Mouse (Mus musculus) adrenal gland, postnatal 25 days (tissue): ENCODE measurements at regions not wholly inside any gene's neighbourhood (a gene's known extent, or its start where the extent isn't known, plus 50 kb on each side); places are given as distances from the start of the nearest gene placed in this dataset.

Source experiments
- DNase-seq: peaks from one replicate; pipeline ENCODE4 v3.0.0; 2021; ENCODE audit warnings: mixed read lengths

GRCm38 (mm10) chr5:75472484-75472883, 102.2 kb upstream of the Kit start:
- no peak for DNase-seq

GRCm38 (mm10) chr5:75475414-75475813, 99.3 kb upstream of the Kit start:
- no peak for DNase-seq

GRCm38 (mm10) chr5:75478499-75478898, 96.2 kb upstream of the Kit start:
- DNase-seq, result no peak

DNA sequence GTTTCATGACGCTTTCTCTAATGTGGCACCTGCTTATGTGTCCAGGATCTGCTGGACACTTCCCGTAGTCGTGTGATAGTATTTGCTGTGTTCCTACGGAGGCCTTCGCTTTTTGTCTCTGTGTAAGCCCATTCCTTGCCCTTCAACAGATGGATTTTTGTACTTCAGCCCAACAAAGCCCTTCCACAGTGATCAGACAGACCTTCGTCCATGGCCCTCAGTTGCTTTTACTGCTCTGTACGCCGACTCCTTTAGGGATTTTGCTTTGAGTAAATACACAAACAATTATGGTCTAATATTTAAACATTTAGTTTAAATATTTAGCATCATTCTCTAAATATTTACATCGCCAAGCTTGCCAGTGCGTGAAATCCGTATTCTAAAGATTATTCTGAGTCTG, 95.6 kb upstream of the Kit start:
- no peak for DNase-seq

DNA sequence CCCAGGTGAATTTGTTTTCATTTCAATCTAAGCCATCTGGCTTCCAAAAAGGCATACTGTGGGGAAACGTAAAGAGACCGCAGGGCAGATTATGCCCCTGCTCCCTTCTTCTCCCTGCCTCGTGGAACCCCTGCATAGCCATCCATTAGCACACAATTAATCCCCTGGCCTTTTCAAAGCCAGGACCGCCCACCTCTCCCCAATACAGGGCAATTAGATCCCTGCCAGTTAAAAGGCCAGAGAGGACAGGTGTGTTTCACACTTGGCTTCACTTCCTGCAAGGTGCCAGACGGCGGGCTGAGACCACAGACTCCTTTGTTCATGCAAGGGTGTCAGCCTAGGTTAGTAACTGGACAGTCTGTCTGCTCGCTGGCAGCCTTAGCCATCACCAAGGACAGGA, 93.1 kb upstream of the Kit start:
- DNase-seq, result no peak

- DNase-seq, result no peak
Measured at GRCm38 (mm10) chr5:75484330-75484729, 90.4 kb upstream of the Kit start.

DNA sequence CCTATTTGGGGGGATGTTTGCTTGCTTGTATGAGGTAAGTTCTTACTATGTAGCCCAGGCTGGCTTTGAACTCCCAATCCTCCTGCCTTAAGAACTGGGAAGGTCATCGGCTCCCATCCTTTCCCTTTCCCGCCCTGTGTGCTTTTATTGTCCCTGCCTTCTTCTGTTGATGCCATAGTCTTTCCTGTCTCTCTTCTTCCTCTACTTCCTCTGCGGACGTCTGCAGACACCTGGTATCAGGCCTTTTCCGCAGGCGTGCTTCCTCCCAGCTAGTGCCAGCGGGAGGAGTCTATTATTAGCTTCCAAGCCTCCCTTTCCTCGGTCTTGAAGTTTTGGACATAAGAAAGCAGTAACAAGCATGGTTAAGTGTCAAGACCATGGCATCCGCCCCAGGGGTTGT, 83.9 kb upstream of the Kit start:
- no peak for DNase-seq

DNA sequence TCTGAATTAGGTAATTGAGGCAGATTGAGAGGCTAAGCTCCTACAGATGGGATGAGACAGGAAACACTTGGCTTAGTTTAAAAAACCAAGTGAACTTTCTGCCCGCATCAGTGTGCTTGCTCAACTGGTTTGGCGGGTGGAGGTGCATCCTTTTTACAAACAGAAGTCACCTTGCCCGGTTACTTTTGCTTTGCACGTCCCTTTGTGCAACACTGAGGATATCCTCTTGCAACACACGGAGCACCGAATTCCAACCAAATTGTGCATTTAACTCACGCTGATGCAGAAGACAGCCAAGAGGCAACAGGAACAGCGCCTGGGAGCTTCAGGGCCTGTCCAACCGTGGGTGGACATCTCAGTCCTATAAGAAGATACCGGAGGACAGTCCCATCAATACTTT, 80.6 kb upstream of the Kit start:
- DNase-seq, result no peak

DNA sequence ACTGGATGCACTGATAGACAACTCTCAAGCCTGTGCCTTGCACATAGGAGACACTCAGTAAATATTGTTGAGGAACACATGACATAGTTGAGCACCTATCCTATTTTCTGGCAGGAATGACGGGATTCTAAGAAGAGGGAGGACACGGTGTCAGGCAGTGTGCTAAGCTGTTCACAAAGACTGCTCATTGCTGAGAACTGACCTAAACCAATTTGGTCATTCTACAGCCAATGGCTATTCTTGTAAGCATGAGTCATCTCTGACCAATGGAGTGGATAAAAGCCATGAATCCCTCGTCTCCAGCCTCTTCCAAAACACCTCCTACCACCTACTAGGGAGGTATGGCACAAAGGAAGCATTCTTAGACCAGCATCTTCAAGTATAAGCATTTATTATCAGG, 75.7 kb upstream of the Kit start:
- no peak for DNase-seq

- no peak for DNase-seq
Measured at GRCm38 (mm10) chr5:75499695-75500094, 75.0 kb upstream of the Kit start.

DNA sequence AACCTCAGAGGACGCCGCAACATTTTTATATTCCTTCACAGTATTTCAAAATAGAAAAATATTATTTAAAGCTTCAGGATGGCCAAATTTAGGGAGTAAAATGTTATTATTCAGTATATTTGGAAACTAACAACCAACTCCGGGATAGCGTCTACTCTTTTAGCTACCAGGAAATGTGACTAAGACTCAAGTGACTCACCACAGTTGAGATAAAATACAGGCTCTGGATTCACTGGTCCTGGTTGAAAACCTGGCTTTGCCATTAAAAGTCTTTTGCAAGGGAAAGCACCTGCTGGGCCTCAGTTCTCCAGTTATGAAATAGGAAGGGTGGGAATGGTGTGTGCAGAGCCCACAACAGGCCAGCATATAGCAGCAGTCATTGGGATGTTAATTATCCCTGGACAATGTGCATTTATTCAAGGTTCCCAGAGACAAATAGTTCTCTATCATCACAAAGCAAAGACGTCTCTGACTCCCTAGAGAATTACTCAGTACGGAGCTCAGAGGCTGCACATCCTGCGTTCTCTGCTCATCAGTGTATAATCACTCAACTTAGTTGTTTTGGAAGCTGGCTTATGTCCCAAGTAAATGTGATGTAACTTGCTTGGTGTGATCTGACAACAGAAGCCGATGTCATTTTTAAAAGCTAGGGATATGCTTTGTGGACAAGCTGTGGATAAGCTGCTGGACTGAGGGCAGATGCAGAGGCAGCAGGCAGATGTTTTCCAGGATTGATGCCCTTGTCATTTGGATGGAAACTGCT, 73.9 kb upstream of the Kit start:
- no peak for DNase-seq

GRCm38 (mm10) chr5:75503673-75504072, 71.0 kb upstream of the Kit start:
- no peak for DNase-seq

- DNase-seq, result no peak
Measured at GRCm38 (mm10) chr5:75512521-75513422, 61.9 kb upstream of the Kit start.

DNA sequence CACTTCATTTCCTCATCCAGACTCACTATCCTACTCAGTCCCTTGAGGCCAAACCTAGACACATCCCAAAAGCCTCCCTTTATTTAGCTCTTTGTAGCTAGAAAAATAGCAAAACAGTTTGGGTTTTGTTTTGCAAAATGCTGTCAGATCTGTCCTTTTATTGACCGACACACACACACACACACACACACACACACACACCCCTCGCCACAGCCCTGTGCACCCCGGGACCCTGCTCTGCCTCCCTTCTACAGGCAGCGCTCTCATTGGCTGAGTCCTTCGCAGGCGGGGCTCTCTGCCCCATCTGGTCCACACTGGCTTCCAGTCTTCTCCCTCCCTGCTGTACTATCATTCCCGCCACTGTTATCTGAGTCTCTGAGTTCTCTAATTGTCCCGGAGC, 56.5 kb upstream of the Kit start:
- no peak for DNase-seq

DNA sequence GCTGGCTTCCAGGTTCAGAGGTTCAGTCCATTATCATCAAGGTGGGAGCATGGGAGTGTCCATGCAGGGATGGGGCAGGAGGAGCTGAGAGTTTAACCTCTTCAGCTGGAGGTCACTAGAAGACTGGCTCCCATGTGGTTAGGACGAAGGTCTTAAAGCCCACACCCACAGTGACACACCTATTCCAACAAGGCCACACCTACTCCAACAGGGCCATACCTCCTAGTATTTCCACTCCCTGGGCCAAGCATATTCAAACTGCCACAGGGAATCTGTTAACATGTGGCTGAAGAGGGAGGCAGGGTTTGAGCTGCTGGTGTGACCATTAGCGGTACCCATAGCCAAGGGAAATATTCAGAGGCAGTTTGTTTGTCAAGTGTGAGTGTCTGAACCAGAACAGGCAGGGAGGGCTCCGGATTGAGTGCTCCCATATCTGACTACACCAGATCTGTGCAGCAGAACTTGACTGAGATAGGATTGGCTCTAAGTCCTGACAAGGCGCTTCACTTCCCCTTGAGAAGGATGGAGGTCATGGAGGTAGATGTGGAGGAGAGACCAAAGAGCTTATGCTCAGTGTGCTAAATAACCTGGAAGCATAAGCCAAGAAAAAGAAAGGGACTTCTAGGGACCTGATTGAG, 51.6 kb upstream of the Kit start:
- DNase-seq, result no peak
